Mouse (Mus musculus): ENCODE measurements around the gene Rpl27a.

Rpl27a gene

DNA sequence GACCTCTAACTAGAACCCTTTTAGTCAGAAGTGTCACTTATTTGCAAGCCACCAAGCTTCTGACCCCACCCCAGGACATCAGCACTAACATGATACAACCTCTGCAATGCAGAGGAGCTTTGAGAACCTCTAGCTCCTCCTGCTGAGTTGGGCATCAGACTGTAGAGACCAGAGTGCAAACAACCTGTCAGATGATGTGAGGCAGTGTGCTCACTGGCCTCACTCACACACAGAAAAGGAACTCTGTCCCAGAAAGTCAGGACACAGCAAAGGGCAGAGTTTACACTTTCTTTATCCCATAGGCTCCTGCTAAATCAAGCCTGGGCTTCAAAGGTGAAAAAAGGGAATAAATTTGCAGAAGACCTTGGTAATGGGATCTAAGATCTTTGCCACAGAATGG, 47.4 kb downstream of the Rpl27a start:
- DNase-seq, result no peak

DNA sequence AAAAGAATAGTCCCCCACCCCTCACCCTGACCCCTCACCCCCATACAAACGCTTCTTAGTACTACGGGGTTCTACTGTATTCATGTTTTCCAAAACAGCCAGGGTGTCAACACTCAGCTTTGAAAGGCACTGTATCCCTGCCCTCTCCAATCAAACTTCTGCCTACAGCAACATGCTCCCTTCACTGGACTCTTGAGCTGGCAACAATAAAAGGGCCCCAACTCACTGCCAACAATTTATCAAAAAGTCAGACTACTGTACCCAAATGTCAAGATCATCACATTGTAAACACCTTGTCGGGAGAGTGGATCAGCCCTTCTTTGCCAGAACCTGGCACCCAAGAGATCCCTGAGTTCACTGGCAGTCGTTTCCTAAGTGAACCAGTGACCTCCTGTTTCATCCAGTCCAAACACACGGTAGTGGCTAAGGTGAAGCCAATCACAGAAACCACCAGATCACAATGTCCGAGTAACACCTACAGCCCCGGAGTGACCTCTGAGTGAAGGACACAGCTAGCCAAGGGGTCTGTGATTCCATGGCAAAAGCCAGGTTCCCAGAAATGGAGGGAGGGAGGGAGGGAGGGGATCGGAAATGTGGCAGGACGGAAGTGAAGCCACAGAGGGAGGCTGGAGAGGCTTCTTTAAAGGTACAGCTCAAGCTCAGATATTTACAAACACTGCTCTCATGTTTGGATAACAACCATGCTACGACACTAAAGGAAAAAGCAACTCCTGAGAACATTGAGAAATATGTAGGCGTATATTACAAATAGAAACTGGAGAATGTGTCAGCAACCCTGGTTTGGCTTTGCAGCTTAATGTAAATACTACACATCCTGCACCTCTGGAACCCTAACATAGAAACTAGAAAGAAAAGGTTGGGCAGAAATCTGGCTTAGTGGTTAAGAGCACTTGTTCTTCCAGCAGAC, 48.2 kb downstream of the Rpl27a start:
- no peak for DNase-seq

DNA sequence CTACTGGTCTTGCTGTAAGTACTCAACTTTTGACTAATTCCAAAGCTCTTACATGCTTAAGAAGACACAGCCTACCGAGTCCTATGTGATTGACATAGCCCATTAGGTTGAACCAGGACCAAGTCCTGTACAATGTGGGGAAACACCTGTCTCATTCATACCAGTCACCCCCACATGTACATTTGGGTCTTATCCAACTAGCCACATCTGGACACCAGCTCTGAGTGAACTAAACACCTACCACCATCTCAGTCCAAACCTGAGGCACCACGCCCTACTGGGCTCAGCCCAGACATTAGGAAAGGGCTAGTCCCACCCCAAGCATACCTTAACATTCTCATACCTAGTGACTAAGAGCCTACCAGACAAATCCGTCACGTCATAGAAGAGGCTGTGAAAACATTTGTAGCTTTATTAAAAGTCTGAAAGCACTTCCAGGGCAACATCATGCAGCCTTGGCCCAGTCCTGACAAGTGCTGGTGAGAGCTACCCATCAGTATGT, 49.5 kb downstream of the Rpl27a start:
- no peak for DNase-seq

Data from cerebellum, adult 11 months (tissue).